Mouse (Mus musculus) MEL (cell line): Measurements from ENCODE around the gene Ptpn11. TPM values are rescaled to one million over a fixed set of nuclear protein-coding genes. Genes with fewer than 3 reads are reported as not detected.

Source experiments
- DNase-seq: peaks from one replicate; pipeline ENCODE4 v3.0.0; 2011; ENCODE audit warnings: low read depth, low spot score
- H3K27ac ChIP-seq: 2 replicates; pipeline ENCODE4 v1.5.1; 2012; ENCODE audit warnings: low read depth, mild to moderate bottlenecking, control low read depth, low read length, moderate library complexity; ENCODE audit not compliant: control insufficient read depth
- H3K27me3 ChIP-seq, 2 experiments: fragments of 150-350 bp in 1 of 2; sonication (generic) in 1 of 2; 2 replicates each; pipeline ENCODE4 v1.6.1; 2012; ENCODE audit warnings: low read length in 2 of 2, mild to moderate bottlenecking in 2 of 2, improper control_type of control experiment in 1 of 2, moderate library complexity in 1 of 2; ENCODE audit not compliant: insufficient read depth in 2 of 2, control insufficient read depth in 1 of 2
- H3K36me3 ChIP-seq, 2 experiments: 2 replicates each; pipeline ENCODE4 v1.6.1; 2012 to 2014; ENCODE audit warnings: low read length in 2 of 2, improper control_type of control experiment in 1 of 2, inconsistent platforms in 1 of 2, mild to moderate bottlenecking in 1 of 2; ENCODE audit not compliant: insufficient read depth in 2 of 2, control insufficient read depth in 1 of 2
- H3K4me1 ChIP-seq, 2 experiments: fragments of 150-350 bp in 1 of 2; sonication (generic) in 1 of 2; 2 replicates each; pipeline ENCODE4 v1.6.1; 2012; ENCODE audit warnings: low read length in 2 of 2, improper control_type of control experiment in 1 of 2, mild to moderate bottlenecking in 1 of 2; ENCODE audit not compliant: insufficient read depth in 2 of 2, control insufficient read depth in 1 of 2
- H3K4me3 ChIP-seq, 2 experiments: fragments of 150-350 bp in 1 of 2; sonication (generic) in 1 of 2; 2 replicates each; pipeline ENCODE4 v1.5.1; 2012; ENCODE audit warnings: low read depth in 2 of 2, low read length in 2 of 2, mild to moderate bottlenecking in 2 of 2, moderate library complexity in 2 of 2, control low read depth in 1 of 2, improper control_type of control experiment in 1 of 2; ENCODE audit not compliant: control insufficient read depth in 1 of 2, insufficient read depth in 1 of 2
- H3K79me2 ChIP-seq: 2 replicates; pipeline ENCODE4 v1.6.1; 2012; ENCODE audit warnings: mild to moderate bottlenecking, low read length, moderate library complexity; ENCODE audit not compliant: control insufficient read depth, poor library complexity, insufficient read depth
- H3K9ac ChIP-seq: 2 replicates; pipeline ENCODE4 v1.6.1; 2012; ENCODE audit warnings: low read depth, mild to moderate bottlenecking, control low read depth, low read length, moderate library complexity; ENCODE audit not compliant: control insufficient read depth, poor library complexity, severe bottlenecking
- H3K9me3 ChIP-seq: fragments of 150-350 bp; sonication (generic); replicated peaks from 2 replicates; pipeline ENCODE4 v1.6.1; 2012; ENCODE audit warnings: mild to moderate bottlenecking, low read length, improper control_type of control experiment, moderate library complexity; ENCODE audit not compliant: insufficient read depth
- CTCF ChIP-seq, 3 experiments: IDR thresholded peaks in 2 of 3; conservative IDR thresholded peaks in 1 of 3; 2 replicates each; pipeline ENCODE4 v1.5.1; 2011 to 2012; ENCODE audit warnings: low read length in 3 of 3, low read depth in 2 of 3, mild to moderate bottlenecking in 2 of 3, improper control_type of control experiment in 1 of 3, inconsistent platforms in 1 of 3, mixed read lengths in 1 of 3, moderate library complexity in 1 of 3; ENCODE audit not compliant: control insufficient read depth in 1 of 3, insufficient read depth in 1 of 3, poor library complexity in 1 of 3, severe bottlenecking in 1 of 3
- E2F4 ChIP-seq: IDR thresholded peaks from 2 replicates; pipeline ENCODE4 v1.6.1; 2011; ENCODE audit warnings: low read depth, low read length, improper control_type of control experiment, borderline replicate concordance
- ELF1 ChIP-seq: IDR thresholded peaks from 2 replicates; pipeline ENCODE4 v1.6.1; 2014; ENCODE audit warnings: low read depth, mild to moderate bottlenecking, inconsistent platforms, low read length, improper control_type of control experiment, moderate library complexity
- ETS1 ChIP-seq: IDR thresholded peaks from 2 replicates; pipeline ENCODE4 v1.6.1; 2012; ENCODE audit warnings: low read depth, mild to moderate bottlenecking, inconsistent platforms, low read length, improper control_type of control experiment, moderate library complexity
- GABPA ChIP-seq: IDR thresholded peaks from 2 replicates; pipeline ENCODE4 v1.6.1; 2012; ENCODE audit warnings: low read depth, mild to moderate bottlenecking, inconsistent platforms, low read length, improper control_type of control experiment, moderate library complexity
- KAT2A ChIP-seq: conservative IDR thresholded peaks from 2 replicates; pipeline ENCODE4 v1.6.1; 2012; ENCODE audit warnings: low read depth, low read length, improper control_type of control experiment, inconsistent platforms
- MAZ ChIP-seq: IDR thresholded peaks from 2 replicates; pipeline ENCODE4 v1.6.1; 2012; ENCODE audit warnings: low read depth, mild to moderate bottlenecking, inconsistent platforms, low read length, improper control_type of control experiment
- MEF2A ChIP-seq: IDR thresholded peaks from 2 replicates; pipeline ENCODE4 v1.6.1; 2014; ENCODE audit warnings: low read depth, mild to moderate bottlenecking, inconsistent platforms, low read length, improper control_type of control experiment; ENCODE audit not compliant: poor library complexity, insufficient replicate concordance, severe bottlenecking; ENCODE audit errors: extremely low read depth
- MXI1 ChIP-seq: IDR thresholded peaks from 2 replicates; pipeline ENCODE4 v1.6.1; 2011; ENCODE audit warnings: mild to moderate bottlenecking, low read depth, low read length, improper control_type of control experiment
- MYB ChIP-seq: IDR thresholded peaks from 2 replicates; pipeline ENCODE4 v1.6.1; 2011; ENCODE audit warnings: mild to moderate bottlenecking, low read depth, low read length, improper control_type of control experiment
- MYC ChIP-seq: IDR thresholded peaks from 2 replicates; pipeline ENCODE4 v1.6.1; 2011; ENCODE audit warnings: low read depth, mild to moderate bottlenecking, low read length, improper control_type of control experiment, moderate library complexity
- NRF1 ChIP-seq: IDR thresholded peaks from 2 replicates; pipeline ENCODE4 v1.6.1; 2014; ENCODE audit warnings: low read depth, mild to moderate bottlenecking, inconsistent platforms, low read length, improper control_type of control experiment, moderate library complexity; ENCODE audit not compliant: poor library complexity, insufficient read depth, severe bottlenecking
- POLR2A ChIP-seq, 2 experiments: IDR thresholded peaks; 2 replicates each; pipeline ENCODE4 v1.6.1; 2011 to 2012; ENCODE audit warnings: low read length in 2 of 2, mild to moderate bottlenecking in 2 of 2, control low read depth in 1 of 2, improper control_type of control experiment in 1 of 2, low read depth in 1 of 2, moderate library complexity in 1 of 2; ENCODE audit not compliant: control insufficient read depth in 1 of 2, insufficient read depth in 1 of 2, poor library complexity in 1 of 2
- POLR2AphosphoS2 ChIP-seq: IDR thresholded peaks from 2 replicates; pipeline ENCODE4 v1.6.1; 2011; ENCODE audit warnings: low read length, improper control_type of control experiment
- POLR2AphosphoS5 ChIP-seq: IDR thresholded peaks from 2 replicates; pipeline ENCODE4 v1.6.1; 2012; ENCODE audit warnings: low read depth, borderline replicate concordance, mild to moderate bottlenecking, inconsistent platforms, low read length, moderate library complexity, mixed read lengths
- RCOR1 ChIP-seq: IDR thresholded peaks from 2 replicates; pipeline ENCODE4 v1.6.1; 2012; ENCODE audit warnings: low read depth, mild to moderate bottlenecking, inconsistent platforms, low read length, improper control_type of control experiment
- SIN3A ChIP-seq: IDR thresholded peaks from 2 replicates; pipeline ENCODE4 v1.6.1; 2012; ENCODE audit warnings: low read length, improper control_type of control experiment, inconsistent platforms
- TAL1 ChIP-seq: IDR thresholded peaks from 2 replicates; pipeline ENCODE4 v1.6.1; 2012; ENCODE audit warnings: mild to moderate bottlenecking, inconsistent platforms, low read length, moderate library complexity, mixed read lengths
- USF1 ChIP-seq: IDR thresholded peaks from 2 replicates; pipeline ENCODE4 v1.6.1; 2014; ENCODE audit warnings: low read depth, mild to moderate bottlenecking, inconsistent platforms, low read length, improper control_type of control experiment, moderate library complexity
- ZKSCAN1 ChIP-seq: IDR thresholded peaks from 2 replicates; pipeline ENCODE4 v1.6.1; 2012; ENCODE audit warnings: low read depth, mild to moderate bottlenecking, inconsistent platforms, low read length, improper control_type of control experiment, moderate library complexity
- polyA plus RNA-seq, 2 experiments: library from polyadenylated mRNA; stranded (reverse) in 1 of 2; unstranded in 1 of 2; fragments of >175 nt in 1 of 2; fragments of >200 nt in 1 of 2; gene quantifications; 2 replicates each; pipeline versions ENCODE4 v1.2.1 to v1.2.4; 2012; ENCODE audit warnings: low replicate concordance in 2 of 2, low read depth in 1 of 2; ENCODE audit not compliant: insufficient read length in 2 of 2, insufficient read depth in 1 of 2, missing spikeins in 1 of 2
- total RNA-seq: library from RNA; depleted of rRNA; stranded (reverse); fragments of 300-350 nt; gene quantifications from 2 replicates; pipeline ENCODE4 v1.2.3, GENCODE M21; 2012

Gene Ptpn11
- total and polyA plus RNA-seq, 3 experiments = 43.6 to 55.0 (median 46.5) TPM

DNA sequence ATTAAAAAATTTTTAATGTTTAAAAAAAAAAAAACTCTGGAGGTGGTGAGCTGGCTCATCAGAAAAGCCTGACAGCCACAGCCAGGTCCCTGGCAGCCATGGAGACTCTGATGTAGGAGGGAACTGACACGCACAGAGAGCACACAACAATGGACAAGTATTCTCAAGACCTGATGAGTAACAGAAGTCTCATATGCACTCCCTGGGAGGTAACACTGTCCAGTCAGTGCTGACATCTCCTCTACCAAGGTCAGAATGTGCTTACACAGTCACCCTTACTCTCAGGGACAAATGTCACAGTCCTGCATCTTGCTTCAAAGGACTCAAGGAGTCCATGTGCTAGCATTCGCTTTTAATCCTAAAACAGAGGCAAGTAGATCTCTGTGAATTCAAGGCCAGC, 21.6 kb downstream of the Ptpn11 start:
- no peak for DNase-seq
- peaks cover 0 to 25% of the 10 kb centered on the region in 2 experiments; a peak in 2 of 4 replicates for H3K36me3 ChIP-seq
- H3K27me3 ChIP-seq = no peaks in the 10 kb centered on the region

DNA sequence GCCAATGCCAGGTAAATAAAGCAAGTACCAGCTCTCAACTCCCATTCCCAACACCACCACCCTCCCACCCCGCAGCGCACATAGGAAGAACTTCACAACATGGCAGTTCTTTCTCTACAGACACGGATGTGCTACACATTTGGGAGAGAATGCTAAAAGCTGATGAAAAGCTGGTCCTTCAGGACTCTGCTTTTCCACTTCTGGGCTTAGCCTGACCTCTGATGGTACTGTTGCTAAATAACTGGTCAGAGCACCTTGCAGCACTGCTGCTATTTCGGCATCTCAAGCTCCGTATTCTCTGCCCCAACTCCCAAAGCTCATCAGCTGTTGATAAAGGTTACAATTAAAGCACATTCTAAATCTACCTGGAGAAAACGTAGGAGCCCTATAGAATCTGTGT, 24.3 kb downstream of the Ptpn11 start:
- no peak overlapping the region for H3K4me3 ChIP-seq
- no peak overlapping the region for H3K27ac ChIP-seq
- peaks cover 0 to 32% of the 10 kb centered on the region in 2 experiments; a peak in 2 of 4 replicates for H3K36me3 ChIP-seq
- no peak for TF ChIP-seq ELF1
- TF ChIP-seq POLR2A (IDR thresholded peaks at IDR 0.05; ENCODE audit: control insufficient read depth in 1 of 2, insufficient read depth in 1 of 2, low read depth in 1 of 2, low read length in 2 of 2, poor library complexity in 1 of 2) = no peak
- TF ChIP-seq CTCF (IDR thresholded peaks at IDR 0.05 in 2 of 3, conservative IDR thresholded peaks at IDR 0.05 in 1 of 3; ENCODE audit: control insufficient read depth in 1 of 3, insufficient read depth in 1 of 3, low read depth in 2 of 3, low read length in 3 of 3, poor library complexity in 1 of 3, severe bottlenecking in 1 of 3) = no peak
- no peak for TF ChIP-seq KAT2A
- no peak for TF ChIP-seq RCOR1
- no peak for TF ChIP-seq NRF1
- no peak for TF ChIP-seq MXI1
- no peak overlapping the region for H3K9ac ChIP-seq
- no peak for DNase-seq
- no peaks in the 10 kb centered on the region for H3K4me1 ChIP-seq
- no peaks in the 10 kb centered on the region for H3K27me3 ChIP-seq
- H3K79me2 ChIP-seq = no peaks in the 10 kb centered on the region
- no peaks in the 10 kb centered on the region for H3K9me3 ChIP-seq

More for the DNA sequence above, 21.6 kb downstream of the Ptpn11 start:
- Histone ChIP-seq H3K4me1 (no peaks in the 10 kb centered on the region), H3K9me3 (no peaks in the 10 kb centered on the region), H3K9ac (no peak overlapping the region), H3K79me2 (no peaks in the 10 kb centered on the region), H3K4me3 (no peak overlapping the region), H3K27ac (no peak overlapping the region)
- TF ChIP-seq POLR2AphosphoS5 = no peak
- no peak for TF ChIP-seq POLR2AphosphoS2
- no peak for TF ChIP-seq USF1
- TF ChIP-seq ELF1 = no peak
- no peak for TF ChIP-seq MEF2A
- no peak for TF ChIP-seq CTCF (IDR thresholded peaks at IDR 0.05 in 2 of 3, conservative IDR thresholded peaks at IDR 0.05 in 1 of 3; ENCODE audit: control insufficient read depth in 1 of 3, insufficient read depth in 1 of 3, low read depth in 2 of 3, low read length in 3 of 3, poor library complexity in 1 of 3, severe bottlenecking in 1 of 3)
- no peak for TF ChIP-seq ETS1
- no peak for TF ChIP-seq MYB
- TF ChIP-seq E2F4 = no peak
- TF ChIP-seq MAZ = no peak
- no peak for TF ChIP-seq TAL1
- TF ChIP-seq MYC = no peak
- no peak for TF ChIP-seq GABPA
- no peak for TF ChIP-seq SIN3A
- no peak for TF ChIP-seq ZKSCAN1
